Mouse (Mus musculus) MEL (cell line): ENCODE results near the gene Cep112.

Source experiments
- CHD2 ChIP-seq: IDR thresholded peaks from 2 replicates; pipeline ENCODE4 v1.6.1; 2011; ENCODE audit warnings: low read length, improper control_type of control experiment
- CTCF ChIP-seq, 3 experiments: IDR thresholded peaks in 2 of 3; conservative IDR thresholded peaks in 1 of 3; 2 replicates each; pipeline ENCODE4 v1.5.1; 2011 to 2012; ENCODE audit warnings: low read length in 3 of 3, low read depth in 2 of 3, mild to moderate bottlenecking in 2 of 3, improper control_type of control experiment in 1 of 3, inconsistent platforms in 1 of 3, mixed read lengths in 1 of 3, moderate library complexity in 1 of 3; ENCODE audit not compliant: control insufficient read depth in 1 of 3, insufficient read depth in 1 of 3, poor library complexity in 1 of 3, severe bottlenecking in 1 of 3
- E2F4 ChIP-seq: IDR thresholded peaks from 2 replicates; pipeline ENCODE4 v1.6.1; 2011; ENCODE audit warnings: low read depth, low read length, improper control_type of control experiment, borderline replicate concordance
- ETS1 ChIP-seq: IDR thresholded peaks from 2 replicates; pipeline ENCODE4 v1.6.1; 2012; ENCODE audit warnings: low read depth, mild to moderate bottlenecking, inconsistent platforms, low read length, improper control_type of control experiment, moderate library complexity
- GABPA ChIP-seq: IDR thresholded peaks from 2 replicates; pipeline ENCODE4 v1.6.1; 2012; ENCODE audit warnings: low read depth, mild to moderate bottlenecking, inconsistent platforms, low read length, improper control_type of control experiment, moderate library complexity

GRCm38 (mm10) chr11:108777158-108777557 is 352.2 kb downstream of the Cep112 start:
- TF ChIP-seq GABPA: no peak
- no peak for TF ChIP-seq CTCF (IDR thresholded peaks at IDR 0.05 in 2 of 3, conservative IDR thresholded peaks at IDR 0.05 in 1 of 3; ENCODE audit: control insufficient read depth in 1 of 3, insufficient read depth in 1 of 3, low read depth in 2 of 3, low read length in 3 of 3, poor library complexity in 1 of 3, severe bottlenecking in 1 of 3)
- TF ChIP-seq CHD2: no peak
- no peak for TF ChIP-seq ETS1
- no peak for TF ChIP-seq E2F4
